Mouse (Mus musculus) gastrocnemius, postnatal 25 days (tissue): ENCODE results near the gene Zxdc. TPM values are rescaled to one million over a fixed set of nuclear protein-coding genes. Genes with fewer than 3 reads are reported as not detected.

Experiments used
- DNase-seq: peaks from one replicate; pipeline ENCODE4 v3.0.0; 2022
- total RNA-seq, 2 experiments: library from RNA; stranded (reverse); gene quantifications; 1 replicate in 1 of 2; 2 replicates in 1 of 2; pipeline ENCODE4 v1.2.3; 2021

Gene Zxdc
- total RNA-seq, 2 experiments from 2014 or later = 11.3 to 13.8 TPM

DNA sequence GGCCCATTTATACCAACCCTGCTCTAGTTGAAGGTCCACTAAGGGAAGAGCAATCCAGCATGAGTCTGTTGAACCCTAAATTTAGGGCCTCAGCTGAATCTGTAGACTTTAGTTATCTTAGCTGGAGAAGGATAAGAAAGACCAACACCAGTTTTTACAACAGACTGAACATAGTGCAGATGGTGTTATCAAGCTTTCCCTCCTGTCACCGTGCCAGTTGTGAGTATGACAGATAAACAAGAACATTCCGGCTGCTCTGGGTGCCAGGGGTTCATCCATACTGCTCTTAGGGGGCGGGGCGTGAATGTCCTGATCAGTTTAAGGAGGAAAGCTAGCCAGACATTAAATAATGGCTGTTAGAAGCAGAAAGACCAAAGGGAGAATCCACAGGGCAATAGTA, 5.4 kb downstream of the Zxdc start:
- DNase-seq = no peak

DNA sequence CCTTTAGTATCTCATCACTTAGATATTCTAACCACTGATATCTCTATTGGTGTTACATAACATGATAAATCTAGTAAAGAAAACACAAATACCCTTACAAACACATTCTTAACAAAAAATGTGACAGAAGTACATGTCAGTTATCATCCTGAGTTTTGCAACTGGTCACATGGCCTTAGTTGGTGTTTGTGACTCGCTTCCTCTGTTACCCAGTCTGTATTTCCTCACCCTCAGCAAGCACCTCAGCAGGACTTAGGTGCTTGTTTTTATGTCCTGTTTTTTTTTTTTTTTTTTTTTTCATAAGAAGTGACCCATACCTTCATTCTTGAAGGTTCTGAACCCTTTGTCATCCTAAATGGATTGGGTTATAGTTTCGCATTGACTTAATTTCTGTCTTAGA, 8.4 kb downstream of the Zxdc start:
- no peak for DNase-seq

DNA sequence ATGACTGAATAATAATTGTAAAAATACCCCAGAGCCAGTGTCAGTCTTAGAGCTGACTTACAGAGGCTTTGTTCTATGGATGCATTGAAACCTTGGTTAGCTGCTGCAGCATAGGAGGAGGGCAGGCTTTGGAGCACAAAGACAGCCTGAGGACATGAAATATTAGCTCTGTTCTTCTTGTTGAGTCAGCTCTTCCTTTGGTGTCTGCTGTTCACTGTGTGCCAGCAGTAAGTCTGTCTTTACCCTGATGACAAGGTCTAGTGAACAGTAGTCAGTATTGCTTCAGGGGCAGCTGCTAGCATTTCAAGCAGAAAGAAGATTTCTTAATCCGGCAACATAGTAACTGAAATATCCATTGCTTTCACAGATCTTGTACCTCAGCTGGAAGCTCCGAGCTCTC, 12.2 kb downstream of the Zxdc start:
- DNase-seq = no peak

DNA sequence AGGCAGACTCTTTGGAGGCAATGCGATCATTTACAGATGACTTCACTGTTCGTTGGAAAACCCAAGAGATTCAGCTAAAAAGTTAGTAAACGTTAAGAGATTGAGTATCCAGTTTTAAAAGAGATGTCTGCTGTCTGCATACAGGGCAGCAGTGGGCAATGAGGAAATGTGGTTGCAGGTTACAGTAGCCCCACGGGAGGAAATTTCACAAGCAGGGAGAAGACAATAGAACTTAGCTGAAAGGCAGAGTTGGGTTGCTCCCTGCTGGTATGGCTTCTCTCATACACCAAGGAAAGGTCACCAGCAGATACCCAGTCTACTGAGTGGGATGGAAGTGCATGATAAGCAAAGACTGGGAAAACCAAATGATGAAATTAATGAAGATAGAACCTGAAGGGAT, 21.3 kb downstream of the Zxdc start:
- no peak for DNase-seq

GRCm38 (mm10) chr6:90393948-90394347, 24.7 kb downstream of the Zxdc start:
- no peak for DNase-seq

DNA sequence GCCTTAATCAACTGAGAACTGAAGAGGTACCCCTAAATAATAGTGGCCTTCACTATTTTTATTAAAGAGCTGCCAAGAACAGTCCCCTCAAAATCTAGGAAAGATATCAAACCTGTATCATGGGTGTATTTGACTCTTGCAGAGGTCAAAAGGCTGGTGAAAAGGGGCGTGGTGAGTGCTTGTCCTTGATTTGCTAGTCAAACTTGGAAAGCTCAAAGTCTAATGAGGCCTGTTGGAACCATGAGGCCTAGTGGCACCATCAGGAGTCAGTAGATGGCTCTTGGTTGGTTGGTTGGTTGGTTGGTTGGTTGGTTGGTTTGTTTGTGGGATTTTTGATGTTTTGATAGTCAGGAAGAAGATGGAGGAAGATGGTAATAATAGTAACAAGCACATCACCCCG, 26.5 kb downstream of the Zxdc start:
- DNase-seq = no peak

- DNase-seq = no peak
These were observed 28.0 kb downstream of the Zxdc start for GRCm38 (mm10) chr6:90397291-90397690.

GRCm38 (mm10) chr6:90408632-90409031, 39.3 kb downstream of the Zxdc start:
- DNase-seq = no peak

DNA sequence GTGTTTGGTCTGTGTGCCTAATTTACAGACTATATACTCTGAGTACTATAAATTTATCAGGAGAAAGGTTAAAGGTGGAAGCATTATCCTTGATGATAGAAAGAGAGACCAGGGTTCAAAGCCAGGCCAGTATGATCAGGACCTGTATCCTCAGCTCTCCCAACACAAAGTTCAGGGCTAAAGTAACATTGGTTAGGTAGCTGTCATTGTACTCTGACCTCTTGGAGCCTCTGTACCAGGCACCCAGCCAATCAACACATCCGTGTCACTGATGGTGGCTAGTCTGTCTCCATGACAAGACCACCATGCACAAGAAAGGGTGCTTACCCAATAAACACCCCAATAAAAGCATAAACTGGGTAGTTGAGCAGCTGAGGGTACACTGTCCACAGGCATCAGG, 41.7 kb downstream of the Zxdc start:
- no peak for DNase-seq

DNA sequence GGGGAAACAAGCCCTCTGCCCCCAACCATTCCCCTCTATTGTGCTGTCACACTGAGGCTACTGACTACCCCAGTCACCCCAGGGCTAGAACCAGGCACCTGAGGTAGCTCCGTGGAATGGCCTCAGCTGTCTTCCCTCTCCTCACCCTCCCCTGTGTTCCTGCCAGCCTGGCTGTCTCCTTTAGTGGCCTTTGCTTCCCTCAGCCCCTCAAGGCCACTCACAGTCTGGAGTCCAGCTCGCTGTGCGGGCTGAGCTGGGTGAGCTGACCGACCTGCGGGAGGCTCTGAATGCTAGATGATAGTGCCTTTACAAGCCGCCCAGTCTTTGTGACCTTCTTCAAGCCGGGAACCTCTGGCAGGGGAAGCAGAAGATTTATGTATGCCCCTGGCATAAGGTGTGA, 42.6 kb downstream of the Zxdc start:
- DNase-seq = no peak

- DNase-seq = peak; percentile 67
These were observed 53.3 kb downstream of the Zxdc start for GRCm38 (mm10) chr6:90422565-90422964.

DNA sequence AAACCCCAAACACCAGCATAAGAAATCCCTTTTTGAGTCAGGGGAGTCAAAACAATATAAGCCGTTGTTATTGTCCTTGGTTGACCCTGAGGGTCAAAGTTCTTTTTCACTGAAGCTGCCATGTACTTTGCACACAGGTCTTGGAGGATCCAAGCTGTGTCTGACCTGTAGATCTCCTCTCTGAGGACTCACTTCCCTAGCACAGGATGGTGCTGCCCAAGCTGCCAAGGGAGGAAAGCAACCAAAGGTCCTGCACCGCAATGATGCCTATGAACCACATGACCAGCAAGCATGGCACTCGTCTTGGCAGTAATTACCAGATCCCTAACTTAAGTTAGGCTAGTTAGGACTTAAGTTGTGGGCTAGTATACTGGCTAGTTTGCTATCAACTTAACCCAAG, 56.1 kb downstream of the Zxdc start:
- DNase-seq = no peak

GRCm38 (mm10) chr6:90426003-90426402, 56.7 kb downstream of the Zxdc start:
- DNase-seq = no peak

DNA sequence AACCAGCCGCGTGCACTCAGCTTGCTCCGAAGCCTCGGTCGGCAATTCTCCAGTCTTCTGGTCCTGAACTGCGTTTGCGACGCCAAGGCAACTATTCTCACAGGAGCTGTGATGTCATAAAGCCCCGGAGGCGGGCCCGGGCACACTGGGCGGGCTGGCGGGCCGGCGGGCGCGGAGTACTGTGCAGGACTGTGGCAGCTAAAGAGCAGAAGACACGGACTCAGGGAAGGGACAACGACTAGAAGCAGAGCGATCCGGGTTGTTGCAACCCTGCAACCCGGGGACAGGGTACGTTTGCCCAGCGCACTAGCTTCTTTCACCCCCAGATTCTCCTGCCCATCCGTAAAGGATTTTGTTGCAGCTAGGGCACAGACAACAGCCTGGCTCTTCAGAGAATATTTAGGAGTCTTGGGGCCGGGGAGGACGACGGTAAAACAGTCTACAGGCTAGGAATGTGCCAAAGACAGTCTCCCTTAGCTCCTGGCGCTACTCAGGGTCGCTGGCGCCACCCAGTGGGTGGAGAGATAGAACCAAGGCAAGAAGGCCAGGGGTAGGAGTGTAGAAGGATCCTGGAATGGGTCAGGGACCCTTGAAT, 59.2 kb downstream of the Zxdc start, which contains the start of gene Cfap100:
Gene Cfap100, minus strand, starts transcription at position 418 of the 595 bp plus-strand sequence.
- peak; percentile 76 for DNase-seq

- no peak for DNase-seq
These were observed 60.6 kb downstream of the Zxdc start for GRCm38 (mm10) chr6:90429911-90430310.

- peak; percentile 63 for DNase-seq
These were observed 62.2 kb downstream of the Zxdc start for GRCm38 (mm10) chr6:90431487-90431886.

- DNase-seq = no peak
These were observed 65.4 kb downstream of the Zxdc start for GRCm38 (mm10) chr6:90434687-90435086.

DNA sequence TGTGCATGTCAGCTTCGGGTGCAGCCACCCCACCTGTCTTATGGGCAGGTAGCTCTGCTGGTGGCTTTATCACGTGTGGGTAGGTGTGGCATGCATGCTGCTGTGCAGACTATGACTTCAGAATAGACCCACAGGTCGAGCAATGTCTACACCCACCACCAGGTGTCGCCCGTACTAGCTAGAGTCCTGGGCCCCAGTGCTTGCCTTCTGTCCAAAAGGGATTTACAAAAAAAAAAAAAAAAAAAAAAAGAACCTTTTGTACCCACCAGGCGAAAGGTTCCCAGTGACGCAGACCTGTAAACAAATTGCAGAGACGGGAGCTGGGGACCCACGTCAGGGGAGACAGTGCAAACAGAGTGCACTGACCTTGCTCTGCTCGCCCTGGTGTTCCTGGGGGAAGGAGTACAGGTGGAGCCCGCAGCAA, 65.9 kb downstream of the Zxdc start:
- peak; percentile 55 for DNase-seq

- no peak for DNase-seq
These were observed 67.1 kb downstream of the Zxdc start for GRCm38 (mm10) chr6:90436192-90436907.

- DNase-seq = no peak
These were observed 67.7 kb downstream of the Zxdc start for GRCm38 (mm10) chr6:90437041-90437440.

GRCm38 (mm10) chr6:90446883-90447282, 77.6 kb downstream of the Zxdc start:
- no peak for DNase-seq

- DNase-seq = peak; percentile 75
These were observed 80.9 kb downstream of the Zxdc start for GRCm38 (mm10) chr6:90450179-90450578.

- peak; percentile 84 for DNase-seq
These were observed 81.4 kb downstream of the Zxdc start for GRCm38 (mm10) chr6:90450697-90451096.

DNA sequence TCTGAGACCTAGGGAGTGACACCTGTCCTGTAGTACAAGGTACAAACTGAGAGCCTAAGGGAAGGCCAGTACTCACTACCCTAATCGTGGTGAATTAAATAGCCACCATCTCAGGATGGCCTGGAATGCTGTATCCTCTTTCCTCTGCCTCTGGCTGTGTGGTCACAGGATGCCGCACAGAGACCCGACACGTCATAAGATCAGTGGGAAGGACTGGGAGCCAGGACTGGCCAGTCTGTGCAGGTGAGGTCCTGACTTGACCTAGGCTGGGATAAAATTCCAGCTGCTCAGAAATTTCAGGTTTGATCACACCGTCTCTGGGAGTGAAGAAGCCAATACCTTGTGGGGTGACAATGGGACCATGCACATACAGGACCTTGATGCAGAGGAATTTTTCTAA, 82.2 kb downstream of the Zxdc start:
- no peak for DNase-seq
